Mouse (Mus musculus): ENCODE results near the gene Tcf23.

GRCm38 (mm10) chr5:30959966-30960501 is 8.4 kb upstream of the Tcf23 start, which contains the start of gene Preb:
- TF ChIP-seq MAX (IDR thresholded peaks at IDR 0.05; ENCODE audit: low read depth) = no peak
- TF ChIP-seq POLR2A (IDR thresholded peaks at IDR 0.05; ENCODE audit: insufficient read length, low read depth) = peak; percentile 78
- TF ChIP-seq REST (IDR thresholded peaks at IDR 0.05; ENCODE audit: insufficient read depth, insufficient read length) = no peak

Measured in myocyte (in vitro differentiated cells).